Mouse (Mus musculus) Patski (cell line): ENCODE measurements around the gene Tgm1. TPM values are rescaled to one million over a fixed set of nuclear protein-coding genes. Genes with fewer than 3 reads are reported as not detected.

Experiments
- ATAC-seq: fragments of 100-300 bp; one replicate; pipeline ENCODE4 v1.8.0; 2021
- CTCF ChIA-PET: fragments of 350-600 bp; sonication (Branson Sonifier 250); formaldehyde crosslinking; loops from one replicate; lab custom pipeline; 2022; ENCODE audit warnings: inconsistent platforms; lab: Charles Lee
- POLR2A ChIA-PET: fragments of 350-600 bp; sonication (Branson Sonifier 250); formaldehyde crosslinking; loops from one replicate; lab custom pipeline; 2022; ENCODE audit warnings: antibody characterized with exemption, inconsistent platforms; lab: Charles Lee
- DNase-seq: peaks from one replicate; pipeline ENCODE4 v3.0.0-alpha.2; 2011; ENCODE audit warnings: low read depth, low spot score
- H3K27me3 ChIP-seq: fragments of 371-371 bp; one replicate; pipeline ENCODE4 v1.5.1; 2021
- CTCF ChIP-seq: fragments of 100-300 bp; IDR thresholded peaks from one replicate; pipeline ENCODE4 v1.5.1; 2021
- in situ Hi-C: fragments of 300-500 bp; cut with MboI; formaldehyde crosslinking; loops from 3 replicates; pipeline ENCODE4 v1.11.1; 2018; ENCODE audit warnings: low pct_unique_long_range_greater_than_20kb, mixed read lengths
- polyA plus RNA-seq: library from polyadenylated mRNA; unstranded; gene quantifications from one replicate; pipeline ENCODE4 v1.2.3, GENCODE M21; 2021

Tgm1 gene
- polyA plus RNA-seq, 1 experiment from 2014 or later, result 0.12 TPM

GRCm38 (mm10) chr14:55651528-55651927 is 62.2 kb downstream of the Tgm1 start:
- CTCF ChIA-PET, result interaction anchor here (1.5 kb wide), 1 partner anchor 8 kb away, joined by 5 read pairs; the partner anchor contains the start of gene Mdp1
- no peak for ATAC-seq
- H3K27me3 ChIP-seq, result no peaks in the 10 kb centered on the region
- TF ChIP-seq CTCF, result no peak
- in situ Hi-C loops, result no loop called here
- POLR2A ChIA-PET, result no interaction called here
- DNase-seq, result no peak

Other genes with a start within 250 kb of the Tgm1 start
- 71.3 TPM for gene Dhrs4, start 235.2 kb downstream of the Tgm1 start, polyA plus RNA-seq
- 2.6 TPM for gene Carmil3, start 223.3 kb downstream of the Tgm1 start, polyA plus RNA-seq
- not detected for gene Cpne6, start 203.5 kb downstream of the Tgm1 start, polyA plus RNA-seq
- gene Nrl, start 188.9 kb downstream of the Tgm1 start, polyA plus RNA-seq, result not detected
- gene Pck2, start 173.7 kb downstream of the Tgm1 start, polyA plus RNA-seq, result 109 TPM
- gene Dcaf11, start 153.9 kb downstream of the Tgm1 start, polyA plus RNA-seq, result 71.7 TPM
- 4.7 TPM for gene A730061H03Rik, start 153.5 kb downstream of the Tgm1 start, polyA plus RNA-seq
- gene Fitm1, start 138.3 kb downstream of the Tgm1 start, polyA plus RNA-seq, result not detected
- gene Psme1, start 135.8 kb downstream of the Tgm1 start, polyA plus RNA-seq, result 243 TPM
- 7.3 TPM for gene Emc9, start 128.6 kb downstream of the Tgm1 start, polyA plus RNA-seq
- gene Psme2, start 122.8 kb downstream of the Tgm1 start, polyA plus RNA-seq, result 177 TPM
- gene Rnf31, start 122.2 kb downstream of the Tgm1 start, polyA plus RNA-seq, result 28.0 TPM
- 24.2 TPM for gene Irf9, start 110.4 kb downstream of the Tgm1 start, polyA plus RNA-seq
- gene Rec8, start 95.9 kb downstream of the Tgm1 start, polyA plus RNA-seq, result not detected
- 116 TPM for gene Ipo4, start 78.0 kb downstream of the Tgm1 start, polyA plus RNA-seq
- 1.5 TPM for gene Gm49378, start 76.0 kb downstream of the Tgm1 start, polyA plus RNA-seq
- 109 TPM for gene Tm9sf1, start 70.1 kb downstream of the Tgm1 start, polyA plus RNA-seq
- gene Tssk4, start 63.7 kb downstream of the Tgm1 start, polyA plus RNA-seq, result 0.42 TPM
- 29.7 TPM for gene Mdp1, start 53.4 kb downstream of the Tgm1 start, polyA plus RNA-seq
- gene Gmpr2, start 42.0 kb downstream of the Tgm1 start, polyA plus RNA-seq, result 35.9 TPM
- gene Nedd8, start 41.8 kb downstream of the Tgm1 start, polyA plus RNA-seq, result 325 TPM
- gene Tinf2, start 32.1 kb downstream of the Tgm1 start, polyA plus RNA-seq, result 19.5 TPM
- gene Rabggta, start 8.3 kb upstream of the Tgm1 start, polyA plus RNA-seq, result 32.8 TPM
- 87.3 TPM for gene Dhrs1, start 31.8 kb upstream of the Tgm1 start, polyA plus RNA-seq
- 25.5 TPM for gene Nop9, start 31.8 kb upstream of the Tgm1 start, polyA plus RNA-seq
- 1.9 TPM for gene Cideb, start 44.5 kb upstream of the Tgm1 start, polyA plus RNA-seq
- gene Ltb4r2, start 47.5 kb upstream of the Tgm1 start, polyA plus RNA-seq, result not detected
- not detected for gene Ltb4r1, start 52.0 kb upstream of the Tgm1 start, polyA plus RNA-seq
- gene Adcy4, start 70.2 kb upstream of the Tgm1 start, polyA plus RNA-seq, result not detected
- 0.12 TPM for gene Ripk3, start 74.9 kb upstream of the Tgm1 start, polyA plus RNA-seq
- gene Nfatc4, start 109.2 kb upstream of the Tgm1 start, polyA plus RNA-seq, result 3.9 TPM
- gene Nynrin, start 140.1 kb upstream of the Tgm1 start, polyA plus RNA-seq, result not detected
- 0.12 TPM for gene Cbln3, start 170.5 kb upstream of the Tgm1 start, polyA plus RNA-seq
- gene Khnyn, start 171.0 kb upstream of the Tgm1 start, polyA plus RNA-seq, result 16.2 TPM
- gene Sdr39u1, start 186.4 kb upstream of the Tgm1 start, polyA plus RNA-seq, result 42.4 TPM
- gene Cma1, start 230.7 kb upstream of the Tgm1 start, polyA plus RNA-seq, result not detected
- gene Cma2, start 237.1 kb upstream of the Tgm1 start, polyA plus RNA-seq, result not detected